Mouse (Mus musculus): ENCODE data around the gene Emsy.
A peak's percentile ranks its signal among the peaks of the same experiment; 100 is the strongest.

Emsy gene

GRCm38 (mm10) chr7:98656531-98657221 is at the start of gene Emsy:
Gene Emsy (minus strand): TSS chr7:98656783.
- peak; percentile 96 for DNase-seq (ENCODE audit: low spot score)

- DNase-seq (ENCODE audit: low spot score) = no peak
These were observed 47.7 kb upstream of the Emsy start for GRCm38 (mm10) chr7:98704276-98704675.

GRCm38 (mm10) chr7:98703365-98703881 is 46.8 kb upstream of the Emsy start:
- peak; percentile 25 for DNase-seq (ENCODE audit: low spot score)

- peak; percentile 99 for DNase-seq (ENCODE audit: low spot score)
These were observed 46.0 kb upstream of the Emsy start, which contains the start of gene Thap12 for GRCm38 (mm10) chr7:98702283-98703240. Gene Thap12 (plus strand): TSS chr7:98703103.

GRCm38 (mm10) chr7:98701771-98702170 is 45.2 kb upstream of the Emsy start:
- no peak for DNase-seq (ENCODE audit: low spot score)

- no peak for DNase-seq (ENCODE audit: low spot score)
These were observed 42.0 kb upstream of the Emsy start for GRCm38 (mm10) chr7:98698590-98698989.

GRCm38 (mm10) chr7:98698041-98698440 is 41.5 kb upstream of the Emsy start:
- DNase-seq (ENCODE audit: low spot score) = no peak

- DNase-seq (ENCODE audit: low spot score) = no peak
These were observed 40.9 kb upstream of the Emsy start for GRCm38 (mm10) chr7:98697496-98697895.

- no peak for DNase-seq (ENCODE audit: low spot score)
These were observed 37.5 kb upstream of the Emsy start for GRCm38 (mm10) chr7:98694046-98694445.

GRCm38 (mm10) chr7:98692761-98693546 is 36.4 kb upstream of the Emsy start:
- no peak for DNase-seq (ENCODE audit: low spot score)

GRCm38 (mm10) chr7:98690831-98691230 is 34.2 kb upstream of the Emsy start:
- no peak for DNase-seq (ENCODE audit: low spot score)

- DNase-seq (ENCODE audit: low spot score) = no peak
These were observed 33.5 kb upstream of the Emsy start for GRCm38 (mm10) chr7:98690126-98690525.

GRCm38 (mm10) chr7:98685895-98686294 is 29.3 kb upstream of the Emsy start:
- DNase-seq (ENCODE audit: low spot score) = no peak

GRCm38 (mm10) chr7:98682821-98683220 is 26.2 kb upstream of the Emsy start:
- DNase-seq (ENCODE audit: low spot score) = no peak

- DNase-seq (ENCODE audit: low spot score) = no peak
These were observed 24.1 kb upstream of the Emsy start for GRCm38 (mm10) chr7:98680691-98681090.

GRCm38 (mm10) chr7:98678441-98678840 is 21.9 kb upstream of the Emsy start:
- DNase-seq (ENCODE audit: low spot score) = no peak

GRCm38 (mm10) chr7:98677511-98677910 is 20.9 kb upstream of the Emsy start:
- no peak for DNase-seq (ENCODE audit: low spot score)

- no peak for DNase-seq (ENCODE audit: low spot score)
These were observed 17.8 kb upstream of the Emsy start for GRCm38 (mm10) chr7:98674344-98674743.

- no peak for DNase-seq (ENCODE audit: low spot score)
These were observed 15.8 kb upstream of the Emsy start for GRCm38 (mm10) chr7:98672241-98672955.

GRCm38 (mm10) chr7:98671416-98671815 is 14.8 kb upstream of the Emsy start:
- no peak for DNase-seq (ENCODE audit: low spot score)

- DNase-seq (ENCODE audit: low spot score) = no peak
These were observed 14.2 kb upstream of the Emsy start for GRCm38 (mm10) chr7:98670831-98671230.
